Mouse (Mus musculus) testis, adult 2 months (tissue): Measurements from ENCODE around the gene Cmip.

Experiments
- CTCF ChIP-seq: fragments of 200-500 bp; IDR thresholded peaks from 2 replicates; pipeline ENCODE4 v1.5.1; 2012; ENCODE audit warnings: low read depth, mild to moderate bottlenecking, inconsistent platforms, low read length, moderate library complexity; ENCODE audit not compliant: control insufficient read depth, insufficient read depth, insufficient replicate concordance
- POLR2A ChIP-seq: fragments of 200-500 bp; IDR thresholded peaks from 2 replicates; pipeline ENCODE4 v1.6.1; 2012; ENCODE audit warnings: low read depth, mild to moderate bottlenecking, inconsistent platforms, low read length, moderate library complexity; ENCODE audit not compliant: control insufficient read depth

GRCm38 (mm10) chr8:117278234-117278633 lies 21.4 kb downstream of the Cmip start:
- TF ChIP-seq CTCF (no peak), POLR2A (no peak)
